Mouse (Mus musculus) neural tube, postnatal 0 days (tissue): ENCODE measurements around the gene Pomgnt1. TPM values are rescaled to one million over a fixed set of nuclear protein-coding genes. Genes with fewer than 3 reads are reported as not detected.

Experiments
- polyA plus RNA-seq: library from polyadenylated mRNA; unstranded; fragments of >200 nt; fragmentation: Nextera tagmentation; extraction: Ambion mirVana; gene quantifications from 2 replicates; pipeline ENCODE4 v1.2.1, GENCODE M21; 2015

The Pomgnt1 gene
- polyA plus RNA-seq = 63.2 and 71.4 TPM in 2 replicates

DNA sequence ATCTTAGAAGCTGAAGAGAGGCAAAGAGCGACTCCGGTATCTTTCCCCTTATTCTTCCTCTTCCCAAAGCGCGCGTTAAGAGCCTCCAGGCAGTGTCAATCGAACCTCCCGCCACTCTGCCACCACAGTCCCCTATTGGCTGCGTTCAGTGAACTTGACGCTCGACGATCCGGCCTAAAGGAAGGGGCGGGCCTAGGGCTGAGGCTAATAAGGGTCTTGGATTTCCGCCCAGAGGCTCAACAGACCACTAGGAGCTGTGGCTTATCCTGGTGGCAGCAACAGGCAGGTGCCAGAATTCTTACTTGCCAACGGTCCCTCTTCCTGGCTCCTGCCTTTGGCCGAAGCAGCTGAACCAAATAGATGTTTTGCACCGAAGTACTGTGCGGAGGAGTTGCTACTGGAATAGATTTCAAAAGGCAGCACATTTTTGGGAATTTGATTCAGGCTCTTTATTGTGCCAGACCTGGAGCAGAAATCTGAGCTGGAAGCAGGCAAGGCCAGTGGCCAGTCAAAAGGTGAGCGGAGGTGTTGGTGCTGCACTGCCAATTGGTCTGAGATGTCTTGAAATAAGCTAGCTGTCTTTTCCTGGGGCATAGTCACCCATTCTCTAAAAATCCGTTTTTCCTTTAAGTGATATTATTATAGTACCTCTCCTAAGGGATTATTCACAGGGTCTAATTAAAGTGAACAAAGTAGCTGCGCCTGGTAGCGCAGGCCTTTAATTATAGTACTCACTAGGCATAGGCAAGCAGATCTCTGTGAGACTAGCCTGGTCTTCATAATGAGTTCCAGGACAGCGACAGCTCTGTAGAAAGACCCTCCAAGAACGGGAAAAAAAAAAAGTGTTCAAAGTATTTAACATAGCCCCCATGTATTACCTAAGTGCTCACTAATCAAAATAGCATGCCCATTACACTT, at the start of gene Pomgnt1, which contains the start of gene Rad54l:
Gene Pomgnt1, plus strand, starts transcription at position 239 of the 918 bp plus-strand sequence.
Gene Rad54l, minus strand, starts transcription at position 89 of the 918 bp plus-strand sequence.

GRCm38 (mm10) chr4:116074861-116075620, 48.6 kb upstream of the Pomgnt1 start, which contains the start of the genes Uqcrh and Lrrc41:
Gene Uqcrh, minus strand, starts transcription at chr4:116075071.
Gene Lrrc41, plus strand, starts transcription at chr4:116075269.

DNA sequence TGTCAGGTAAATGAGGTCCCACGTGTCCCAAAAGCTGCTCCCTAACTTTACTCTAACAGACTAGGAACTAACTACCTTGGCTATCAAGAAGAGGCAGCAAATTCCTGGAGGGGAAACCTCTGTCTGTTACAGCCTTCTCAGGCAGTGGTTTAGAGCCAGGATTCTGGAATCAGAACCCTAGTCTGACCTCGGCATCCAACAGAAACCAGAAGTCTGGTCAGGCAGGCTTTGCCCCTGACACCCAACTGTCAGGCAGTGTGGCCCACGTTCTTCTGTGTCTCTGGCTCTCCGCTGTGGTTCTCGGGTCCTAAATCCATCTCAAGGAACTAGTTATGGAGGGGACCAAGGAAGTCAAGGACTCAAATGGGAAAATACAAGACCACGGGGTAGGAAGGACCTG, 27.6 kb downstream of the Pomgnt1 start, which contains the start of gene Lurap1:
Gene Lurap1, minus strand, starts transcription at position 101 of the 400 bp plus-strand sequence.

DNA sequence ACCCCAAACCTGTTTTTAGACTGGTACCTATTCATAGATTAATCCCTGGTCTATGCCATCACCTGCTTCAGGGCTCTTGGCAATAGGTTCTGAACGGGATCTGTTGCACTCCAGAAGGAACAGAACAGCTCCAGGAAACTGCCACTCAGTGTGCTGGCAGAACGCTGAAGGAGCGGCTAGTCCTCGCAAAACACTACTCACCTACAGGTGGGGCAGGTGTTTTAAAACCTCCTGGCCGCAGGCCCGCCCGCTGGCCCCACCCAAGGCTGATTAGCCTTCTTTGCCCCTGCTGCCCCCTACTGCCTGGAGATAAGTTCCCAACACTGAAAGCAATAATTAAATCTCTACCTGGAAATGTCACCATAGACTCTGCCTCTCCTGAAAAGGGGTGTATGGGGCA, 43.8 kb downstream of the Pomgnt1 start, which contains the start of gene Tspan1:
Gene Tspan1, minus strand, starts transcription at position 198 of the 400 bp plus-strand sequence.

DNA sequence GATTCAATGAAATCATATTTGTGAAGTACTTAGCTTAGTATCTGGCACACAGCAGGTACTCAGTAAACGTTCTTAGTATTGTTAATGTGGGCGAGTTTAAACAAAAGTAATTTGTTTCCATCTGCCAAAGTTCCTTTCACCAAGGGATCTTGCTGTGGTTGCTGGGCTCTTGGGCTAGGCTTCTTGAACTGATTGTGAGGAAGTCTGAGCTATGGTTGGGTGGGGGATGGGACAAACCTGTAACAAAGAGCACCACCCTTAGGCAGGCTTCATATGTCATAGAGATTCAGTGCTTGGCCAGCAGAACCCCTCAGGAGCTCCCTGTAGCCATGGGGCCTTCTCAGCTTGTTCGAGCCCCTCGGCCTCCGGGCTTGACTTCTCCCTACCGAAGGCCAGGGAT, 49.4 kb downstream of the Pomgnt1 start, which contains the start of the genes 1700042G07Rik and Gm49337:
Gene 1700042G07Rik, plus strand, starts transcription at position 301 of the 400 bp plus-strand sequence.
Gene Gm49337, plus strand, starts transcription at position 313 of the 400 bp plus-strand sequence.

Other genes starting within 250 kb of the Pomgnt1 start
- gene Kncn, start 239.4 kb upstream of the Pomgnt1 start, polyA plus RNA-seq = 0.36 and 0.41 TPM in 2 replicates
- gene 6430628N08Rik, start 233.2 kb upstream of the Pomgnt1 start, polyA plus RNA-seq = 0.89 and 1.5 TPM in 2 replicates
- gene Dmbx1, start 183.9 kb upstream of the Pomgnt1 start, polyA plus RNA-seq = 0.65 and 0.90 TPM in 2 replicates
- gene Faah, start 105.9 kb upstream of the Pomgnt1 start, polyA plus RNA-seq = 20.8 and 23.0 TPM in 2 replicates
- gene Nsun4, start 70.0 kb upstream of the Pomgnt1 start, polyA plus RNA-seq = 10.6 TPM in 2 replicates
- 626 and 669 TPM in 2 replicates for gene Uqcrh, start 48.8 kb upstream of the Pomgnt1 start, polyA plus RNA-seq
- gene Lrrc41, start 48.6 kb upstream of the Pomgnt1 start, polyA plus RNA-seq = 59.8 and 62.6 TPM in 2 replicates
- 3.0 and 3.4 TPM in 2 replicates for gene Rad54l, start 150 bp upstream of the Pomgnt1 start, polyA plus RNA-seq
- 5.2 and 6.1 TPM in 2 replicates for gene Lurap1, start 27.5 kb downstream of the Pomgnt1 start, polyA plus RNA-seq
- 0.43 TPM in 1 of 2 replicates, not detected in the other for gene Tspan1, start 43.8 kb downstream of the Pomgnt1 start, polyA plus RNA-seq
- gene 1700042G07Rik, start 49.5 kb downstream of the Pomgnt1 start, polyA plus RNA-seq = not detected in 2 replicates
- not detected in 2 replicates for gene Gm49337, start 49.5 kb downstream of the Pomgnt1 start, polyA plus RNA-seq
- 27.4 and 29.7 TPM in 2 replicates for gene Pik3r3, start 97.8 kb downstream of the Pomgnt1 start, polyA plus RNA-seq